Mouse (Mus musculus) neural tube, embryonic 14.5 days (tissue): Measurements from ENCODE around the gene Bfsp1. TPM values are rescaled to one million over a fixed set of nuclear protein-coding genes. Genes with fewer than 3 reads are reported as not detected.
A peak's percentile ranks its signal among the peaks of the same experiment; 100 is the strongest.

ENCODE experiments used
- ATAC-seq: fragments of 200-750 bp; cut with Nextera tagmentation; 2 replicates; pipeline ENCODE4 v1.8.0; 2017; ENCODE audit warnings: low read depth, mild to moderate bottlenecking, moderate TSS enrichment, moderate library complexity
- H3K27ac ChIP-seq: fragments of 300-500 bp; sonication (generic); 2 replicates; pipeline ENCODE4 v1.5.1; 2014; ENCODE audit warnings: low read depth, mild to moderate bottlenecking, control low read depth, low read length, moderate library complexity, mixed read lengths
- H3K27me3 ChIP-seq: fragments of 300-500 bp; sonication (generic); 2 replicates; pipeline ENCODE4 v1.6.1; 2014; ENCODE audit warnings: low read length; ENCODE audit not compliant: control insufficient read depth, insufficient read depth
- H3K36me3 ChIP-seq: fragments of 300-500 bp; sonication (generic); 2 replicates; pipeline ENCODE4 v1.6.1; 2014; ENCODE audit warnings: low read length, mixed read lengths; ENCODE audit not compliant: control insufficient read depth, insufficient read depth
- H3K4me1 ChIP-seq: fragments of 300-500 bp; sonication (generic); 2 replicates; pipeline ENCODE4 v1.6.1; 2014; ENCODE audit warnings: low read length; ENCODE audit not compliant: control insufficient read depth, insufficient read depth
- H3K4me2 ChIP-seq: fragments of 300-500 bp; sonication (generic); 2 replicates; pipeline ENCODE4 v1.6.1; 2014; ENCODE audit warnings: mild to moderate bottlenecking, low read depth, low read length, control low read depth
- H3K4me3 ChIP-seq: fragments of 300-500 bp; sonication (generic); 2 replicates; pipeline ENCODE4 v1.5.1; 2014; ENCODE audit warnings: low read depth, low read length, control low read depth, mixed read lengths
- H3K9ac ChIP-seq: fragments of 300-500 bp; sonication (generic); replicated peaks from 2 replicates; pipeline ENCODE4 v1.6.1; 2014; ENCODE audit warnings: low read depth, mild to moderate bottlenecking, control low read depth, low read length, mixed read lengths
- H3K9me3 ChIP-seq: fragments of 300-500 bp; sonication (generic); 2 replicates; pipeline ENCODE4 v1.6.1; 2016; ENCODE audit warnings: low read length; ENCODE audit not compliant: control insufficient read depth
- WGBS: fragments of 180-500 bp; shearing (Covaris S2); extraction: QIAGEN DNeasy Blood & Tissue Kit; methylation state at CpG from one replicate; pipeline ENCODE4 v1.1.7; 2014; 5-methylcytosine and 5-hydroxymethylcytosine counted together
- polyA plus RNA-seq: library from polyadenylated mRNA; unstranded; fragments of >200 nt; fragmentation: Nextera tagmentation; extraction: Ambion mirVana; gene quantifications from 2 replicates; pipeline ENCODE4 v1.2.1, GENCODE M21; 2014

Gene Bfsp1
- polyA plus RNA-seq, 1 experiment from 2014 or later: 1.3 TPM

DNA sequence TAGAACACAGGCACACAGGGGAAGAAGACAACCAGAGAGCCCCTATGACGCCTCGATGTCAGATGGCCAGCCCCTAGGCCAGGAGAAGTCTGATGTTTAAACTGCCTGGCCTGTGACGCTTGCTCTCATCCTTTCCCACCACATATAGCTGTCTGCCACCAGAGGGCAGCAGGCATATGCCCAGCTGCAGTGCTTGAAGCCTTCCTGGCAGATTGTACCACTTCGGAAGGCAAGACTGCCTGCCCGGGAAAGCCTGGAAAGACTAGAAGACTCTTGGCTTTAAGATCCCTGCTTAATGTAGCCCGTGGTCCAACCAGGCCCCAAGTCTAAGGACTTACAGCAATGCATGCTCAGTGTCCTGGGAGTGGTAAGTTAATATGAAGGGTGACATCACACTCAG, 4.4 kb upstream of the Bfsp1 start:
- H3K4me3 ChIP-seq: no peak overlapping the region
- H3K27me3 ChIP-seq: no peaks in the 10 kb centered on the region
- H3K4me2 ChIP-seq: no peak overlapping the region
- no peak overlapping the region for H3K27ac ChIP-seq
- peak; percentile 77 for ATAC-seq
- no peak overlapping the region for H3K9ac ChIP-seq
- 0 out of 2 replicates have a peak, but pooled peaks cover 2% of the 10 kb centered on the region for H3K4me1 ChIP-seq
- H3K36me3 ChIP-seq: no peaks in the 10 kb centered on the region
- no peaks in the 10 kb centered on the region for H3K9me3 ChIP-seq
- WGBS: 3% methylated on average over 6 of the region's 6 CpGs

GRCm38 (mm10) chr2:143864600-143864999, 1.6 kb upstream of the Bfsp1 start:
- WGBS: 63% methylated on average over 8 of the region's 8 CpGs
- H3K27me3 ChIP-seq: no peaks in the 10 kb centered on the region
- no peaks in the 10 kb centered on the region for H3K9me3 ChIP-seq
- H3K9ac ChIP-seq: no peak overlapping the region
- H3K4me3 ChIP-seq: no peak overlapping the region
- H3K4me1 ChIP-seq: 0 out of 2 replicates have a peak, but pooled peaks cover 4% of the 10 kb centered on the region
- H3K36me3 ChIP-seq: no peaks in the 10 kb centered on the region
- no peak overlapping the region for H3K4me2 ChIP-seq
- no peak overlapping the region for H3K27ac ChIP-seq
- ATAC-seq: no peak

DNA sequence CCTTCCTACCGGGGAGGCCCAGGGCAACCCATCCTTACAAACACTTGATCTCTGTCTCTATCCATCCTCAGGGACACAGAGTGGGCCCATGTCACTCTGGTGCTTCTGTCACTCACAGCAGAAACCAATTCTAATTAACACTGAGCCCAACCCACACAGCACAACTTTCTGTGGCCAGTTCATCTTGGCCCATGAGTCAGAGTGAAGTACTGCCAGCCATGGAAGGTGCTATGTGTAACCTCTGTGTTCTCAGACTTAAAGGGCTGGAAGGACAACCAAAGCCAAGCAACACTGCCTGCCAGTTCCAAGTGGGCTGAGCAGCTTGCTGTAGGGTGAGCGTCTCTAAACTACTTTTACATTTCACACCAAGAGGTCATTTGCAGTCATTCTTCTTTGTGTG, 3.8 kb downstream of the Bfsp1 start:
- H3K9ac ChIP-seq: no peak overlapping the region
- no peak overlapping the region for H3K4me3 ChIP-seq
- no peak overlapping the region for H3K4me2 ChIP-seq
- no peak for ATAC-seq
- H3K36me3 ChIP-seq: no peaks in the 10 kb centered on the region
- 81% methylated on average over 2 of the region's 2 CpGs for WGBS
- H3K9me3 ChIP-seq: no peaks in the 10 kb centered on the region
- H3K4me1 ChIP-seq: 0 out of 2 replicates have a peak, but pooled peaks cover 4% of the 10 kb centered on the region
- H3K27me3 ChIP-seq: no peaks in the 10 kb centered on the region
- no peak overlapping the region for H3K27ac ChIP-seq

DNA sequence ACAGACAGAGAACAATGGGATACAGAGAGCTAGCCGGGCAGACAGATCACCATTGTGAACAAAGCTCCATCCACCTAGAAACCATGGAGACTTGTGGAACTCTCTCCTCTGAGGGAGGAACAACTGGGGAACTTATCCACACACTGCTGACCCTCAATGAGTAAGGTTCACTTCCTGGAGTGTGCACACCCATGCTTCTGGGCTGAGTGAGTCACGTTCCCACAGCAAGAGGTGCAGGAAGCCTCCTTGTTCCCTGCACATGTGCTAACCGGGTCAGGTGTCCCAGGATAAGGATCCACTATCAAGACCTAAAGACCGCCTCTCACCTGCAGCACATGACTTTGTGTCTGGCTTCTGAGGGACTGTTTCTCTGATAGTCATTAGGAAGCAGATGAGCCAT, 9.5 kb downstream of the Bfsp1 start:
- H3K4me2 ChIP-seq: no peak overlapping the region
- H3K4me1 ChIP-seq: no peaks in the 10 kb centered on the region
- no peaks in the 10 kb centered on the region for H3K27me3 ChIP-seq
- ATAC-seq: no peak
- 76% methylated on average over 4 of the region's 4 CpGs for WGBS
- H3K27ac ChIP-seq: no peak overlapping the region
- H3K9ac ChIP-seq: no peak overlapping the region
- no peak overlapping the region for H3K4me3 ChIP-seq
- no peaks in the 10 kb centered on the region for H3K36me3 ChIP-seq
- H3K9me3 ChIP-seq: no peaks in the 10 kb centered on the region

- 70% methylated on average over 18 of the region's 18 CpGs for WGBS
Observed at GRCm38 (mm10) chr2:143852295-143853275, 10.4 kb downstream of the Bfsp1 start.

GRCm38 (mm10) chr2:143851354-143852221, 11.4 kb downstream of the Bfsp1 start:
- no peaks in the 10 kb centered on the region for H3K9me3 ChIP-seq
- no peaks in the 10 kb centered on the region for H3K4me1 ChIP-seq
- ATAC-seq: no peak
- H3K4me3 ChIP-seq: no peak overlapping the region
- H3K9ac ChIP-seq: no peak overlapping the region
- H3K36me3 ChIP-seq: no peaks in the 10 kb centered on the region
- WGBS: 73% methylated on average over 12 of the region's 12 CpGs
- H3K27ac ChIP-seq: no peak overlapping the region
- no peak overlapping the region for H3K4me2 ChIP-seq
- no peaks in the 10 kb centered on the region for H3K27me3 ChIP-seq

More at GRCm38 (mm10) chr2:143852295-143853275, 10.4 kb downstream of the Bfsp1 start:
- ATAC-seq: no peak
- Histone ChIP-seq H3K27ac (no peak overlapping the region), H3K27me3 (no peaks in the 10 kb centered on the region), H3K36me3 (no peaks in the 10 kb centered on the region), H3K4me2 (no peak overlapping the region), H3K9me3 (no peaks in the 10 kb centered on the region), H3K4me1 (no peaks in the 10 kb centered on the region), H3K4me3 (no peak overlapping the region), H3K9ac (no peak overlapping the region)

GRCm38 (mm10) chr2:143847291-143847690, 15.7 kb downstream of the Bfsp1 start:
- Histone ChIP-seq H3K27me3 (no peaks in the 10 kb centered on the region), H3K9ac (no peak overlapping the region), H3K9me3 (no peaks in the 10 kb centered on the region), H3K4me1 (no peaks in the 10 kb centered on the region), H3K36me3 (no peaks in the 10 kb centered on the region), H3K4me2 (no peak overlapping the region), H3K4me3 (no peak overlapping the region), H3K27ac (no peak overlapping the region)
- ATAC-seq: no peak
- WGBS: 80% methylated on average over 3 of the region's 3 CpGs

GRCm38 (mm10) chr2:143846799-143847198, 16.2 kb downstream of the Bfsp1 start:
- no peaks in the 10 kb centered on the region for H3K36me3 ChIP-seq
- H3K9me3 ChIP-seq: no peaks in the 10 kb centered on the region
- no peak overlapping the region for H3K4me3 ChIP-seq
- no peak overlapping the region for H3K4me2 ChIP-seq
- no peaks in the 10 kb centered on the region for H3K27me3 ChIP-seq
- H3K9ac ChIP-seq: no peak overlapping the region
- H3K27ac ChIP-seq: no peak overlapping the region
- 68% methylated on average over 4 of the region's 4 CpGs for WGBS
- ATAC-seq: no peak
- no peaks in the 10 kb centered on the region for H3K4me1 ChIP-seq
